Mouse (Mus musculus): ENCODE measurements at regions not wholly inside any gene's neighbourhood (a gene's known extent, or its start where the extent isn't known, plus 50 kb on each side); places are given as distances from the start of the nearest gene placed in this dataset.

DNA sequence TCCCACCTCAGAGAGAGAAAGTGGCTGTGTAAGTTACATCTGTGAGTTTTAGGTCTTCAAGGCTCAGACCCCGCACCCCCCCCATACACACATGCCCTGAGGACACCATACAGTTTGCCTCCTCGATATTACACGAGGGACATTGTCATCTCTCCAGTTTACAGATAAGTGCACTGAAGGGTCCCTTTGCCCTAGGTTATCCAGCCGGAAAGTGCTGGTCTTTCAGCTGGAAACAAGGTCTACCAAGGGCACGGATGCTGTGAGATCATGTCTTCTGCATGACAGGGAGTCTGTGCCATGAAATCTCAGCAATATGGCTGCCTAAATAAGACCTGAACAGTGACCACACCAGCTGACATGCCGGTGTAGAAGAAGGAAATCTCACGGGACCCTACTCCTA is 329.8 kb downstream of the Gm49356 start:
- no peak for TF ChIP-seq GATA1 (IDR thresholded peaks at IDR 0.05; ENCODE audit: low read length)

DNA sequence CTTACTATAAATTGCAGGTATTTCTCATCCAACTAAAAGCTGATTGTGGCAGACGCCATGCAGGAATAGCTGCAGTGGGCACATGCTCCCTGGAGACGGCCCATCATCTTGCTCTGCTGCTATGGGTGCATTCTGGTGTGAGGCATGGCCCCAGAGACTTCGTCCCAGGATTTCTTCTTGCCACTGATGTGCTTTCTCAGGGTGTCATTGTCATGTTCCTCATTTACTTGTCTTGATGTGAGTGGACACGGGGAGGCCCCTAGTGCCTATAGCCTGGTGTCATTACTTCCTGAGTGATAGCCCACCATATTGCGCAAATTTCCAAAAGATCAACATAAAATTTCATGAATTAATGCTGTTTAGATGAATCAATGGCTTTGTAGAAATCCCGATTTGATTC is 336.5 kb downstream of the Gm49356 start:
- no peak for TF ChIP-seq GATA1 (IDR thresholded peaks at IDR 0.05; ENCODE audit: low read length)

DNA sequence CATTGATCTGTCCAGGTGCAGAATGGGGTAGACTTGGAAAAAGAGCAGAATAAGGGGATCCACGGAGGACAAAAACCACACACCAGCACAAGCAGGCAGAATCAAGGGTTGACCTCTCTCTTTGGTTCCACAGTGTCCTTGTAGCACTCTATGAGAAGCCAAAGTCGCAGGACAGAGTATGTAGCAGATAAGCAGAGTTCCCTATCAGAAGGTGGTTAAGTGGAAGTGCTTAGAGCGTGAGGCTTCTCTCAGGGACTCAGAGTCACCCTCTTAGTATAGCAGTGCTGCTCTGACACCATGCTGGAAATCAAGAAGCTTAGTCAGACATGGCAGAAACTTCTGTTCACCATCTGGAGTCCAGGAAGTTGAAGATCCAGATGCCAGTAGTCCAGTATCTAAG is 338.2 kb downstream of the Gm49356 start:
- TF ChIP-seq GATA1 (IDR thresholded peaks at IDR 0.05; ENCODE audit: low read length), result no peak

DNA sequence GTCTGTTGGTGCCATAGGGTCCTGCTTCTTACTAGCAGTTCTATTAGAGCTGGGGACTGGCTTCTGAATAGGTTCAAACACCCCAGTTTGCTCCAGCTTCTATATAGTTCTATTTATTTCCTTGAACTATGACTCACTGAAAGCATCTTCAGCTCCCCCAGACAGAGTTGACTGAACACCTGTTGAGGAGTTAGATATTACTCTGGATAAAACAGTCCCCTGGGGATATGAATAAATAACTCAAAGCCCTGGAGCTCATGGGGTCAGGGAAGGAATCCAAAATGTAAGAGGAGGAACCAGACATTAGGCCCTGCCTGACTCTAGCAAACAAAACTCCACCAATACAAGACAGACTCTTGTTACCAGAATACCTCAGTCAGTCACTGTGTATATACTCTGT is 341.4 kb downstream of the Gm49356 start:
- TF ChIP-seq GATA1 (IDR thresholded peaks at IDR 0.05; ENCODE audit: low read length), result no peak

DNA sequence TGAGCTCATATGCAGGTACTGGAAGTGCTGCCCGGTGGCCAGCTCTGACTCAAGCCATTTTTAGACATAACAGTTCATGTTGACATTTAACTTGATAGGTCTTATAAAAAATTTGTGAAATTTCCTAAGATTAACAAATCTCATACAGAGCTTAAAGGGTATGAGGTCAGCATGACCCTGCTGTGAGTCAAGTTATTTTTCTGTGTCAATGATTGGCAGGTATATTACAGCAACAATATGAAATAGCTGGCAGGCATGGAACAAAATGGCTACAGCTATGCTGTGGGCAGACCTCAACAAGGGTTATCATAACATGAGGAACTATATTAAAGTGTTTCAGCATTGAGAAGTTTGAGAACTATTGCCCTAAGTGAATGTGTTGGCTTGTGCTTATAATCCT is 342.6 kb downstream of the Gm49356 start:
- no peak for TF ChIP-seq GATA1 (IDR thresholded peaks at IDR 0.05; ENCODE audit: low read length)

DNA sequence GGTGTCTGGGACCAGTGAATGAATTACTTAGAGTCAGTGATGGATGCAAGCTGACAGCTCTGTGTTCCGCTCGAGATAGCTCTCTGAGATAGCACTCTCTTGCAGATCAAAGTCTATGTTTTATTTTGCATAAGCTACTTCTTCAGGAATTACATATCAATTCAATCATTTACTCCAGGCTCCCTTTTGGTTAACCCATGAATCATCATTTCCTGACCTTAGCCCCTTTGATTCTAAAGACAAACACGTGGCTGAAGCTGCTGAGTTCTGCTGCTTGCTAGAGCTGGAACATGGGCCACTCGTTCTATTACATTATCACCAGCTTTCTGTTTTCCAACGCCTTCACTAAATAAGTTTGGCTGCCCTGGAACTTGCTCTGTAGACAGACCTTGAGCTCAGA is 343.2 kb downstream of the Gm49356 start:
- TF ChIP-seq GATA1 (IDR thresholded peaks at IDR 0.05; ENCODE audit: low read length), result no peak

DNA sequence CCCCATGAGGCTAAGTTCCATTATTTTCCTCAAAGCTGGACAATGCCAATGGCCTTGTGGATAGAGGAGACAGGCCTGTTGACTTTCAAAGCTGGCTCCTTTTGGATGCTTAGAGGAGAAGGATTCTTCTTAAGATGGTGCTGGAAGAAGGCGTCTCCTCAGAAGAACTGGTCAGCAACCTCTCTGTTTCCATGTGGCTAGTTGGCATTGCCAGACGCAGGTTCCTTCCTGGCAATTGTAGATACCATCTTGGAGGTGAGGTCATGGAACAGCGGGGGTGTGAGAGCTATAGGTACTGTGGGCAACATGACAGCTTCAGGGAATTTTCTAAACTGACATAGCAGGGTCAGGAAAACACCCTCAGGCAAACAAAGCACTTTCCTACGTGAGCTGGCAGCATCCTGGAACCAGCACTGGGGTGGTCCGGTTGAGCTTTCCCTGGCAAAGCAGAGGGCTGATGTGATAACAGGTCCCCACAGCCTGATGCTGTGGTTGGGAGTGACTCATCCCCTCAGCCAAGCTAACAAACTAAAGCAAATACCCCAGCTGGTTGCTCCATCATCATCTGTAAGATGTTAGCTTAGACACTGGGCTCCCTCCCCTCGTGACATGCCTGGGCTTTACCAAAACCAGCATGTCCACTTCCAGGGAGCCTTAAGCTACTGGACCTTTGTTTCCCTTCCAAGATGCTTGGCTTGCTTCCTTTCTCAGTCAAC is 348.5 kb downstream of the Gm49356 start:
- no peak for TF ChIP-seq GATA1 (IDR thresholded peaks at IDR 0.05; ENCODE audit: low read length)

DNA sequence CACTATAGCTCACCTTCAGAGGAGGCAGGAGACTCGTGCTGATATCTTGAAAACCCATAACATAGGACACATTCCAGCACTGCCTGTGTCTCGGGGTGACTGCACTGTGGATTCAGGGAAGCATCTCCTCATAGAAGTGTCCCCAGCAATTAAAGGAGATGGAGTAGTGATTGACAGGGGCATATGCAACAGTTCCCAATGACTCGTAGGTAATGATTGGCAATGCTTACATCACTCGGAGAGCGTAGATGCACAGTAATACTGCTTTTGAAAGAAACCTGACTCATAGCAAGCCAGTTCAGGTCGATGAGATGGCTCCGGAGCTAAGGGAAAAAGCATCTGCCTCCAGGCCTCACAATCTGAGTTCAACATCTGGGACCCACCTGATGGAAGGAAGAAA is 352.7 kb downstream of the Gm49356 start:
- TF ChIP-seq GATA1 (IDR thresholded peaks at IDR 0.05; ENCODE audit: low read length), result no peak

DNA sequence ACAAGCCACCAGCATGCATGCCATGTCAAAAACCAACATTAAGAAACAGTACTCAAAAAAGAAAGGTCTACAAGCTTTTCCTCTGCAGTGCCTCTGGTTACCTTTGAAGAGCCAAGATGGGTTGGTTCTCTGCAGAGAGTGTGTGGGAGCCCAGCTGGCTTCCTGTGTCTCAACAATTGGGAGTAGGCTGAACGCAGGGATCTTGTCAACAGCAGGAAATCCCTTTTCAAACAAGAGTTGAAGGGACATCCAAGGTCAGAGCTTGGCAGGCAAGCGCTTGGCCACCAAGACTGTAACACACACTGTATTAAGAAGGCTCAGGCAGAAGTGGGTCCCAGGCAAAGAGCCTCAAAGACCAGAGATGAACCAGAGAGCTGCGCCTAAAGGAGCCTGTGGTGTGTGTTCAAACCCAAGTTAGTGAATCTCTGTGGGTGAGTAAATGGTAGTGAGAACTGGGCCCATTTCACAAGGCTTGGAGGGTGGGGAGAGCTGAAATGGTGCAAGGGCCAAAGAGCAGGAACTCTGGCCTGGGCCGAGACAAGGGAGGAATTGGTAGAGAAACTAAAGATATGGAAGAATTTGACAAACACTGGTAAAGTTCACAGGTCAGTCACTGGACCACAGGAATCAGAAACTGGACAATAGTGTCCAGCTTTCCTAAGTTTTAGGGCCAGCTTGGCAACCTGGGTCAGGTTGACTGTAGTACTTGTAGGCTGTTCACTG is 357.0 kb downstream of the Gm49356 start:
- TF ChIP-seq GATA1 (IDR thresholded peaks at IDR 0.05; ENCODE audit: low read length), result no peak

DNA sequence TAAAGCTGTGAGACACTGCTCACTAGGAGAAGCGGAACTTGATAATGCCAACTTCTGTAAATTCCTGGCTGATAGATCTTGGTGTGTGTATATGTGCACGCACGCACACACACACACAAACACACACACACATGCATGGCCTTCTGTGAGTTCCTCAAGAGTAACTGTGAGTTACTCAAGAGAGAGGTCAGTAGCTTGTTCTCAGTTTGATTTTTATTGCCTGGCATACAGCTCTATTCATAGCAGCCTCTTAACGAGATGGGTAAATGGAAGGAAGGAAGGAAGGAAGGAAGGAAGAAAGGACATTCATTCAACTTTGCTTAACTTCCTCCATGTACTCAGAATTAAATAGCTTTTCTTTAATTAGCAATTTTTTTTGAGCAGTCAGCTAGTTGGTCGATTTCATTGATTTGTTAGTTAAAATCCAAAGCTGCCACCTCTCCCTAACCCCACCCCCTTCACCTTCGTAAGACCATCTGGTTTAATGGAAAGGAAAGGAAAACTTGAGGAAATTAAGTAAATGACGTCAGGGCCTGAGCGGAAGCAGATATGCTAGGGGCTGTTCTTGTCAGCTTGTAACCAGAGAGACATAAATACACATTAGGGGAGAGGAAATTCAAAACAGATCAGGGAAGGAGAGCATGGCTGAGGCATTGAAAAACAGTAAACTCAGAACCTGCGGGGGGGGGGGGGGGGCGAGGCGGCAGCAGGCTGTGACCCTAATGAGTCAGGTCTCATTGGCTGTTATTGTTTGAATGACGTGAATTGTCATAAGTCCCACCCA is 359.6 kb downstream of the Gm49356 start:
- TF ChIP-seq GATA1 (IDR thresholded peaks at IDR 0.05; ENCODE audit: low read length), result no peak

DNA sequence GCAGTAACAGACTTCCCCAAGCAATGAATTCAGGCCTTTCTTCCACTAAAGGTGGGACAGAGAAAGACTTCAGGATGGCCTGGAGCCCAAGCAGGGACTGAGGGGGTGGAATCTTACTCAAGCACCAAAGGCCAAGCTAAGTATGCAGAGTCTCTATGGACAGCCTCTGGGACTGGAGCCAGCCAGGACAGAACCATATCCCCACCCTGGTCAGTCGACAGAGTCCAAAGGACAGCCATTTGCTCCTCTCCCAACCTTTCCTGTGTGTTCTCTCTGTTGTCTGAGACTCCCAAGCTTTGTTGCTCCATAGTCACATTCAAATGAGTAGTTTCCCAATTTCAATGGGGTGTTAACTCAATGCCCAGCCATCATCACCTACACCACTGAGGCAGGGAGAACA is 372.3 kb downstream of the Gm49356 start:
- no peak for TF ChIP-seq GATA1 (IDR thresholded peaks at IDR 0.05; ENCODE audit: low read length)

DNA sequence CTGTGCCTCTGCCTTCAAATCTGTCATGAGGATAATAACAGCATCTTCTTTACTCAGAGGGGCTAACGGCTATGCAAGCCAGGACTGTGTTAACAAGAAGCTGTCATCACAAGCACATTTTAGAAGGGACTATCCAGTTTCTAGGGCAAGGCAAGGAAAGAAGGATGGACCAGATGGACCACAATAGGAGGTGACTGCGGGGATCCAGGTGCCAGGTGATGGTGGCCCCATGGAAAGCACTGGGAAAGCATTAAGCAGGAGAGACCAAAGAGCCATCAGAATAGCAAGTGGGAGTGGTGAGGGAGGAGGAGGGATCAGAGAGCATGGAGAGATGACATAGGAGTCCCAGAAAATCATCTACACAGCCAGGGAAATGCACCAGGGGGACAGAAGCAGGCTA is 373.3 kb downstream of the Gm49356 start:
- TF ChIP-seq GATA1 (IDR thresholded peaks at IDR 0.05; ENCODE audit: low read length), result no peak

DNA sequence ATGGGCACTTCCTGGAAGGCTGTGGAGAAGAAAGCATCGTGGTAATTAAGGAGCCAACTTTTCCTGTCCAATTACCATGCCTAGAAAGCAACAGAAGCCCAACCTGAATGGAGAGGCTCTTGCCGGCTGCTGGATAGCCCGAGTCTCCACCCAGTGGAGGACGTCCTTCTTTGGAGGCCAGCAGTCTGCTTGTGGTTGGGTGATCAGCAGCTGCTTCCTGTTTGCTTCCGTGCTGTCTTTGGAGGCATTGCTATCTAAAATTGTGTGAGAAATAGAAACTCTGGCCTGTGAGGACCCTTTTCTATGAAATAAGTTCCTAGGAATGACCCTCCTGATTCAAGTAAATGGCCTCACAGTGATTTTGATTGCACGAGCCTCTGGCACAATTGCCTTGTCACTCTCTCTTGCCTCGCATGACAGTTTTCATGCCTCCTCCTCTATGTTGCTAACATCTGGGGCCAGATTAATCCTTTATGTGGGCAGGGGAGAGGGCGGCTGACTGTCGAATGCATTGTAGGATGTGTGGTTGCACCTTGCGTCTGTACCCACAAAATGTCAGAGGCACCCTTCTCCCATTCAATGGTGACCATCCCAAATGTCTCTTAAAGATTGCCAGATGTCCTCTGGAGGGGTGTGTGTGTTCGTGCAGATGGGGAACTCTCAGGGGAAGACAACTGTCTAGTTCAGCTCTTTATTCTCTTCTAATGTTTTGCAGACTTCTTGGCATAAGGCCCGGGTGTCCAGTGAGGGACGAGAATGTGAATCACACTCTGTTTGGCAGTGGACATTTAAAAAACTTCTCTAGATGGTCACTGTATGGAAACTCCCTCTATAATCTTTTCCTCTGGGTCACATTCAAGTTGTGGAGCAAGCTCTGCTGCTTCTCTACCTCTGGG is 374.6 kb downstream of the Gm49356 start:
- no peak for TF ChIP-seq GATA1 (IDR thresholded peaks at IDR 0.05; ENCODE audit: low read length)
